Mouse (Mus musculus) induced T-regulatory cell, adult 2 months (primary cell): ENCODE results near the gene Skint6.
"Not testable (repeated sequence)": the region's sequence is repeated elsewhere in the genome, so short reads cannot be mapped to it uniquely, and the experiment has no call there.

Experiments used
- DNase-seq: peaks from one replicate; pipeline ENCODE4 v3.0.0-alpha.2; 2012; ENCODE audit warnings: low read depth

Gene Skint6

DNA sequence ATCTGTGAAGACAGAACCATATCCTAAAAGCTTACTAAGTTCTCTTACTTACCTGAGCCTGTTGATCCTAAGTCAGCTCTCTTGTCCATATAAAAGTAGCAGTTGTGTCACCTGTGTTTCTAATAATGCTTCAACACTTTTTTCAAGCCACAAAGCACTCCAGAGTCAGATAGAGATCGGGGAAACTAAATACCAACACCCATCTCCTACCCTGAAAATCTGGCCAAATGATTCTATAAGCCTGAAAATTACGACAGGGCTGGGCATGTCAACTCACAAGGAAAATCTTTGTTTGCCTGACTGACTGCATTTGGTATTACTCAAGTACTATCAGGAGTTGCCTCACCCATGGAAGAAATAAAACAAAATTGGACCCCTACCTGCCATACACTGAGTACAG lies at the start of gene Skint6:
Gene Skint6, minus strand, starts transcription at position 101 of the 400 bp plus-strand sequence.
- DNase-seq = no peak

- DNase-seq = no peak
Measured at GRCm38 (mm10) chr4:113320911-113321310, 34.1 kb upstream of the Skint6 start.

DNA sequence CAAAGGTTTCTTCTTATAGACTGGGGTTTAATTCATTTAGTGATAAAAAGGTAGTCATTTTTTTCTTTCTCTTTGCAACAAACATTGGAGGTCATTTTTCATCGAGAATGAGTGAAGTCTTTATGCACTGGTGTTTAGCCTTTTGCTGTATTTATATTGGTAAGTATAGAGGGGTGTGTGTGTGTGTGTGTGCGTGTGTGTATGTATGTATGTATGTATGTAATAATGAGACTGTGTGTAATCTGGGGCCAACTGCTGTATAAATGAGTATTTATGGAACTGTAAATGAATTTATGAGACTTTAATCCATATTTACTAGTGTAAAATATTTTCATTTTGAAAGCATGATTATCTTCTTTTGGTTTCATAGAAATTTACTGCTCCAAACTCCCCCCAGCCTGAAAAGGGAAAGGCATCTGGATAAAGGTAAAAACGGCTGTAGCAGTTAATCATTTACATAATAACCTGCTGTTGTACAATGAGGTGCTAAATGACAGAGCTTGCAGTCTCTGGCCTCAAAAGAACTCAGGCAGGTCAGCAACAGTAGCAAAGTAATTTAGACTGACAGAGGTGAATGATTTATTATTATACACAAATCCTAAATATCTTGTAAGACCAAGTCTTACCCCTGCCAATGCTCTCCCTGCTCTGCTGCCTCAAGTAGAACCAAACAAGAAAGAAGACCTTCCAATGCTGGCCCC lies 15.2 kb upstream of the Skint6 start:
- DNase-seq = no peak

DNA sequence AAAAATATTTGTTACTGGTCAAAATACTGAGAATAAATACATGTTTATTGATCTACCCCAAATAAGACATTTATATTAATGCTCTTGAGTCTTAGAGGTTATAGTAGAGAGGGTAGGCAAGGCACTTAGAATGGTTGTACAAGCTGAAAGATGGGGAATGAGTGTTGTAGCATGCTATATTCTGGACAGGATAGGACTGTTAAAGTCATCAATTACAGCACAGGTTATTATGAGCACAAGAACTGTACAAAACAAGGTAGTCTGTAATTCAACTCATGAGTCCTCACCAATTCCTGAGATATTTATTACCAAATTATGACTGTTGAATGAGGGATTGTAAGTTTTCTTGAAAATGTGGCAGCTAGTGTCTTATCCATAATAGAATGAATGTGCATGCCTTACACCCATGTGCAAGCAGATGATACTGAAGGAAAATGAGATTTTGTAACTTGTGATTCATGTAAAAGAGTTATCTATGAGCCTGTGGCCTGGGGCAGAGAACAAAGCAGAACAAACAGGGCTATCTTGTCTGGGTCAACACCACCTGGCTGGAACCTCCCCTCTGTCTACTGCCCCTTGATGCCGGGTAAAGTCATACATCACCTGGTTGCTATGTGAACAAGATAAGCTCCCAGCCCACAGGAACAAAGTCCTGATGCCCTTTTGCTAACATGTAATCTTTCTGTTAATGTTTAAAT lies 23.3 kb downstream of the Skint6 start:
- no peak for DNase-seq

DNA sequence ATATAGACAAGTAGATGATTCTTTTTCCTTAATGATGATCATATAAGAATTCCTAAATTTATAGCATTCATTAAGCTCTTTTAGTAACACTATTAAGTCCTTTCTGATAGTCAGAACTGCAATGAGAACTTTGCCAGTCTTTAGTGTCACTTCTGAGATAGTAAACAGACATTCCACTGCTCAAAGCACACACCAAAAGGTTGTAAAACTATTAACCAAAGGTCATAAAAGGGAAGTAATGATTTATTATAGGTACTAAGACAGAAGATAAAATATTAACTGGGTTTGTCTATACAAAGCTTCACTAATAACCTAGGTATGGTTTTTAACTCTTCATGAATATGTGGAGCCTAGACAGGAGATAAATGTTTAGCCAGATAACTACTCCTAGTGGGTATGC lies 41.0 kb downstream of the Skint6 start:
- no peak for DNase-seq

- no peak for DNase-seq
Measured at GRCm38 (mm10) chr4:113067621-113068020, 219.2 kb downstream of the Skint6 start.

GRCm38 (mm10) chr4:112979160-112979559 lies 307.6 kb downstream of the Skint6 start:
- DNase-seq = not testable (repeated sequence)

GRCm38 (mm10) chr4:112790646-112791045 lies 496.1 kb downstream of the Skint6 start:
- no peak for DNase-seq

GRCm38 (mm10) chr4:112774766-112775165 lies 512.0 kb downstream of the Skint6 start, which contains the start of gene Skint10:
Gene Skint10 (minus strand): TSS chr4:112774866.
- DNase-seq = no peak
